Mouse (Mus musculus): ENCODE results near the gene Prlhr. TPM values are rescaled to one million over a fixed set of nuclear protein-coding genes. Genes with fewer than 3 reads are reported as not detected.

Gene Prlhr
- total and polyA plus RNA-seq, 3 experiments = not detected

- no peak for DNase-seq
- Histone ChIP-seq H3K4me3 (no peak overlapping the region), H3K79me2 (replicated peaks; ENCODE audit: control insufficient read depth, insufficient read depth, low read length) (no peaks in the 10 kb centered on the region), H3K9ac (ENCODE audit: low read depth, low read length) (no peak overlapping the region), H3K27ac (no peak overlapping the region), H3K4me1 (ENCODE audit: control insufficient read depth, insufficient read depth, low read length) (no peaks in the 10 kb centered on the region), H3K36me3 (ENCODE audit: control insufficient read depth, insufficient read depth, low read length) (no peaks in the 10 kb centered on the region; the same call in 1 of the 2 replicates), H3K27me3 (ENCODE audit: control insufficient read depth, insufficient read depth, low read length) (no peaks in the 10 kb centered on the region)
- 71% methylated on average over 2 of the region's 2 CpGs for WGBS
- TF ChIP-seq POLR2A (IDR thresholded peaks at IDR 0.05; ENCODE audit: insufficient read depth, low read depth, low read length) = no peak
- intact Hi-C loops (cut with DNase I) = no loop called here
Measured at GRCm38 (mm10) chr19:60459071-60459470, 9.0 kb downstream of the Prlhr start.

- 74% methylated on average over 1 of the region's 1 CpGs for WGBS
- no peak for DNase-seq
Measured at GRCm38 (mm10) chr19:60455791-60456190, 12.3 kb downstream of the Prlhr start.

GRCm38 (mm10) chr19:60440531-60440930, 27.6 kb downstream of the Prlhr start:
- intact Hi-C loops (cut with DNase I) = no loop called here
- DNase-seq = no peak
- TF ChIP-seq CTCF (IDR thresholded peaks at IDR 0.05) (no peak), EP300 (IDR thresholded peaks at IDR 0.05; ENCODE audit: insufficient read depth, low read depth, low read length) (no peak), POLR2A (IDR thresholded peaks at IDR 0.05; ENCODE audit: insufficient read depth, low read depth, low read length) (no peak)
- Histone ChIP-seq H3K9ac (ENCODE audit: low read depth, low read length) (no peak overlapping the region), H3K27me3 (ENCODE audit: control insufficient read depth, insufficient read depth, low read length) (peaks cover 2% of the 10 kb centered on the region; the same call in 1 of the 2 replicates), H3K4me3 (no peak overlapping the region), H3K27ac (no peak overlapping the region), H3K36me3 (ENCODE audit: control insufficient read depth, insufficient read depth, low read length) (no peaks in the 10 kb centered on the region), H3K79me2 (replicated peaks; ENCODE audit: control insufficient read depth, insufficient read depth, low read length) (no peaks in the 10 kb centered on the region), H3K4me1 (ENCODE audit: control insufficient read depth, insufficient read depth, low read length) (no peaks in the 10 kb centered on the region)

More at GRCm38 (mm10) chr19:60455791-60456190, 12.3 kb downstream of the Prlhr start:
- TF ChIP-seq POLR2A (IDR thresholded peaks at IDR 0.05; ENCODE audit: insufficient read depth, low read depth, low read length) (no peak), EP300 (IDR thresholded peaks at IDR 0.05; ENCODE audit: insufficient read depth, low read depth, low read length) (no peak), CTCF (IDR thresholded peaks at IDR 0.05) (no peak)
- Histone ChIP-seq H3K9ac (ENCODE audit: low read depth, low read length) (no peak overlapping the region), H3K4me1 (ENCODE audit: control insufficient read depth, insufficient read depth, low read length) (no peaks in the 10 kb centered on the region), H3K79me2 (replicated peaks; ENCODE audit: control insufficient read depth, insufficient read depth, low read length) (no peaks in the 10 kb centered on the region), H3K27me3 (ENCODE audit: control insufficient read depth, insufficient read depth, low read length) (no peaks in the 10 kb centered on the region), H3K36me3 (ENCODE audit: control insufficient read depth, insufficient read depth, low read length) (no peaks in the 10 kb centered on the region), H3K4me3 (no peak overlapping the region), H3K27ac (no peak overlapping the region)
- intact Hi-C loops (cut with DNase I) = no loop called here

- intact Hi-C loops (cut with DNase I) = no loop called here
- TF ChIP-seq POLR2A (IDR thresholded peaks at IDR 0.05; ENCODE audit: insufficient read depth, low read depth, low read length) (no peak), EP300 (IDR thresholded peaks at IDR 0.05; ENCODE audit: insufficient read depth, low read depth, low read length) (no peak), CTCF (IDR thresholded peaks at IDR 0.05) (no peak)
- 38% methylated on average over 5 of the region's 5 CpGs for WGBS
- no peak overlapping the region for H3K9ac ChIP-seq (ENCODE audit: low read depth, low read length)
- no peak overlapping the region for H3K4me3 ChIP-seq
- no peak overlapping the region for H3K27ac ChIP-seq
- DNase-seq = peak; percentile 11 to 25
- H3K27me3 ChIP-seq (ENCODE audit: control insufficient read depth, insufficient read depth, low read length) = peaks cover 2% of the 10 kb centered on the region; the same call in 1 of the 2 replicates
- H3K4me1 ChIP-seq (ENCODE audit: control insufficient read depth, insufficient read depth, low read length) = no peaks in the 10 kb centered on the region
- no peaks in the 10 kb centered on the region for H3K79me2 ChIP-seq (replicated peaks; ENCODE audit: control insufficient read depth, insufficient read depth, low read length)
- no peaks in the 10 kb centered on the region for H3K36me3 ChIP-seq (ENCODE audit: control insufficient read depth, insufficient read depth, low read length)
Measured at GRCm38 (mm10) chr19:60440083-60440482, 28.0 kb downstream of the Prlhr start.

- TF ChIP-seq EP300 (IDR thresholded peaks at IDR 0.05; ENCODE audit: insufficient read depth, low read depth, low read length) (no peak), CTCF (IDR thresholded peaks at IDR 0.05) (peak; percentile 57), POLR2A (IDR thresholded peaks at IDR 0.05; ENCODE audit: insufficient read depth, low read depth, low read length) (no peak)
- H3K27ac ChIP-seq = no peak overlapping the region
- DNase-seq = peak; percentile 7 to 25
- no peaks in the 10 kb centered on the region for H3K36me3 ChIP-seq (ENCODE audit: control insufficient read depth, insufficient read depth, low read length)
- no peaks in the 10 kb centered on the region for H3K79me2 ChIP-seq (replicated peaks; ENCODE audit: control insufficient read depth, insufficient read depth, low read length)
- no peak overlapping the region for H3K4me3 ChIP-seq
- no peak overlapping the region for H3K9ac ChIP-seq (ENCODE audit: low read depth, low read length)
- peaks cover 2% of the 10 kb centered on the region; the same call in 1 of the 2 replicates for H3K27me3 ChIP-seq (ENCODE audit: control insufficient read depth, insufficient read depth, low read length)
- 44% methylated on average over 6 of the region's 6 CpGs for WGBS
- no peaks in the 10 kb centered on the region for H3K4me1 ChIP-seq (ENCODE audit: control insufficient read depth, insufficient read depth, low read length)
- intact Hi-C loops (cut with DNase I) = loop anchor here (2.0 to 10.0 kb wide), 2 partner anchors 117 to 171 kb away; no protein-coding TSS in a partner anchor
Measured at GRCm38 (mm10) chr19:60437566-60438241, 30.4 kb downstream of the Prlhr start.

GRCm38 (mm10) chr19:60432347-60433129, 35.6 kb downstream of the Prlhr start:
- intact Hi-C loops (cut with DNase I) = loop anchor here (10.0 kb wide), 1 partner anchor 122 kb away; no protein-coding TSS in a partner anchor
- no peaks in the 10 kb centered on the region for H3K79me2 ChIP-seq (replicated peaks; ENCODE audit: control insufficient read depth, insufficient read depth, low read length)
- no peak for TF ChIP-seq CTCF (IDR thresholded peaks at IDR 0.05)
- TF ChIP-seq POLR2A (IDR thresholded peaks at IDR 0.05; ENCODE audit: insufficient read depth, low read depth, low read length) = no peak
- TF ChIP-seq EP300 (IDR thresholded peaks at IDR 0.05; ENCODE audit: insufficient read depth, low read depth, low read length) = no peak
- no peak overlapping the region for H3K9ac ChIP-seq (ENCODE audit: low read depth, low read length)
- no peak overlapping the region for H3K4me3 ChIP-seq
- no peak overlapping the region for H3K27ac ChIP-seq
- 68% methylated on average over 6 of the region's 6 CpGs for WGBS
- no peaks in the 10 kb centered on the region for H3K4me1 ChIP-seq (ENCODE audit: control insufficient read depth, insufficient read depth, low read length)
- no peak for DNase-seq
- H3K27me3 ChIP-seq (ENCODE audit: control insufficient read depth, insufficient read depth, low read length) = peaks cover 2% of the 10 kb centered on the region; the same call in 1 of the 2 replicates
- no peaks in the 10 kb centered on the region for H3K36me3 ChIP-seq (ENCODE audit: control insufficient read depth, insufficient read depth, low read length)

Measured in heart, adult 2 months (tissue).